Mouse (Mus musculus) lung, postnatal 0 days (tissue): ENCODE data around the gene Napb.

ENCODE experiments used
- CTCF ChIP-seq: IDR thresholded peaks from 2 replicates; pipeline ENCODE4 v1.5.1; 2016; ENCODE audit warnings: antibody characterized with exemption, mild to moderate bottlenecking
- EP300 ChIP-seq: IDR thresholded peaks from 2 replicates; pipeline ENCODE4 v1.6.1; 2016; ENCODE audit warnings: antibody characterized with exemption, mild to moderate bottlenecking, control low read depth

DNA sequence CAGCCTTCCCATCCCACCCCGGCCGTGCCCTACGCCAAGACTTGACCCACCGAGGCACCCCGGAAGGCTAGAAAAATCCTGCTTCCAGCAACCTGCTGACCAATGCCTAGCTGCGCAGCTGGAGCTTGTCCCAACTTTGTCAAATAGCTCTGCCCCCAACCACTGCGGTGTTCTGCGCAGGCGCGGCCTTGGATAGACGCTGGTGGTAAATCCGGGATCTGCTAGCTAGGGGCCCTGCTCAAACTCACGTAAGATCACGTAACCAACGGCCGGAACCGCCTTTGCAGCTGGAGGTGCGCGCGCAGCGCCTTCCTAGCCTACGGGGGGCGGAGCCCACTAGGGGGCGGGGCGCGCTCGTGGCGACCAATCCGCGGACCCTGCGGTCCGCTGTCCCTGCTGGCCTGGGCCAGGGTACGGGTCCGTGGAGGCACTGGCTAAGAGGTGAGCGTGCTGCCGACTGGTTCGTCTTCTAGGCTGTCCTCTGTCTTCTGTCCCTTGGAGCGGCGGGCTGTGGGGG lies 51.4 kb downstream of the Napb start, which contains the start of gene Gzf1:
- TF ChIP-seq CTCF: peak; percentile 47
- no peak for TF ChIP-seq EP300
